8 mouse cellular contexts compared by ENCODE assay signal in genomic region chr12:105336421-105337289, GRCm38 (mm10). TPM values are rescaled to one million over a fixed set of nuclear protein-coding genes. Genes with fewer than 3 reads are reported as not detected.
DNase-seq lines count a peak whose midpoint lies in the region; ATAC-seq lines count a peak whose summit lies in the region.

No protein-coding gene starts in this region.

- peak overlapping the region; percentile 55 for H3K9ac ChIP-seq in kidney, embryonic 14.5 days (ENCODE audit: low read depth, low read length)
- H3K9ac ChIP-seq in midbrain, embryonic 15.5 days = peak overlapping the region; percentile 76

- no peaks in the 10 kb centered on the region for H3K36me3 ChIP-seq in kidney, embryonic 14.5 days (ENCODE audit: control insufficient read depth, insufficient read depth, low read length)
- H3K36me3 ChIP-seq in midbrain, embryonic 15.5 days (replicated peaks) = no peaks in the 10 kb centered on the region

- no peak for DNase-seq in kidney, adult 18-20 months
- peak; percentile 61 for DNase-seq in cerebellum, adult 8-10 months
- peak; percentile 65 for DNase-seq in forelimb bud, embryonic 11.5 days (ENCODE audit: low read depth, low spot score)
- DNase-seq in left cerebral cortex, adult 11 months (ENCODE audit: low spot score) = peak; percentile 13
- DNase-seq in natural killer cell, adult 2 months (ENCODE audit: low spot score in 2 of 2) = no peak
- DNase-seq in gastrocnemius, adult 18-20 months (ENCODE audit: low spot score) = no peak

- peaks cover 31% of the 10 kb centered on the region for H3K27me3 ChIP-seq in kidney, embryonic 14.5 days (ENCODE audit: control insufficient read depth, insufficient read depth, low read length)
- H3K27me3 ChIP-seq in midbrain, embryonic 15.5 days (replicated peaks) = no peaks in the 10 kb centered on the region

- 1% methylated on average over 72 of the region's 77 CpGs for WGBS in kidney, embryonic 14.5 days
- under 1% methylated on average over 74 of the region's 77 CpGs for WGBS in midbrain, embryonic 15.5 days

- peak; percentile 87 for ATAC-seq in kidney, embryonic 14.5 days (ENCODE audit: low FRiP score, low TSS enrichment)
- peak; percentile 96 for ATAC-seq in midbrain, embryonic 15.5 days (replicated peaks)

- peak overlapping the region; percentile 59 for H3K4me3 ChIP-seq in kidney, embryonic 14.5 days (ENCODE audit: low read length)
- H3K4me3 ChIP-seq in midbrain, embryonic 15.5 days = peak overlapping the region; percentile 68

- H3K27ac ChIP-seq in kidney, embryonic 14.5 days (ENCODE audit: low read depth, low read length) = no peak overlapping the region
- H3K27ac ChIP-seq in midbrain, embryonic 15.5 days = peak overlapping the region; percentile 84

- H3K4me1 ChIP-seq in kidney, embryonic 14.5 days (ENCODE audit: control insufficient read depth, insufficient read depth, low read length) = no peaks in the 10 kb centered on the region
- peaks cover 31% of the 10 kb centered on the region for H3K4me1 ChIP-seq in midbrain, embryonic 15.5 days

- H3K4me2 ChIP-seq in kidney, embryonic 14.5 days (replicated peaks; ENCODE audit: low read depth, low read length) = peak overlapping the region; percentile 100
- peak overlapping the region; percentile 76 for H3K4me2 ChIP-seq in midbrain, embryonic 15.5 days

- no peaks in the 10 kb centered on the region for H3K9me3 ChIP-seq in kidney, embryonic 14.5 days (ENCODE audit: control insufficient read depth, low read length)
- no peaks in the 10 kb centered on the region for H3K9me3 ChIP-seq in midbrain, embryonic 15.5 days

RNA-seq across cellular contexts. Expression of gene Tunar, which starts 3.0 kb away (rescaled TPM):
- 0.09 and 0.10 TPM in 2 replicates for polyA plus RNA-seq in kidney, embryonic 14.5 days (2014; fragmentation: Nextera tagmentation; extraction: Ambion mirVana)
- polyA plus RNA-seq in midbrain, embryonic 15.5 days (2015; fragmentation: Nextera tagmentation; extraction: Ambion mirVana) = 17.8 and 18.6 TPM in 2 replicates
- not detected for total RNA-seq in gastrocnemius, adult 18-20 months (2021)

Comparison
In these comparisons a context has a peak if more than half of its experiments do, and no peak if none do; other contexts are left out.
1. DNase-seq: peak in cerebellum, adult 8-10 months (single experiment), forelimb bud, embryonic 11.5 days (single experiment) and left cerebral cortex, adult 11 months (single experiment); none in kidney, adult 18-20 months (single experiment), natural killer cell, adult 2 months (0 of 2) and gastrocnemius, adult 18-20 months (single experiment).
2. RNA of gene Tunar, which starts 3.0 kb away (polyA plus RNA-seq): 17.8 to 18.6 TPM in midbrain, embryonic 15.5 days; 0.09 to 0.10 TPM in kidney, embryonic 14.5 days; every median in the first group is over 10 times any median in the second.